7 mouse cellular contexts compared by ENCODE assay signal in the genomic region with DNA sequence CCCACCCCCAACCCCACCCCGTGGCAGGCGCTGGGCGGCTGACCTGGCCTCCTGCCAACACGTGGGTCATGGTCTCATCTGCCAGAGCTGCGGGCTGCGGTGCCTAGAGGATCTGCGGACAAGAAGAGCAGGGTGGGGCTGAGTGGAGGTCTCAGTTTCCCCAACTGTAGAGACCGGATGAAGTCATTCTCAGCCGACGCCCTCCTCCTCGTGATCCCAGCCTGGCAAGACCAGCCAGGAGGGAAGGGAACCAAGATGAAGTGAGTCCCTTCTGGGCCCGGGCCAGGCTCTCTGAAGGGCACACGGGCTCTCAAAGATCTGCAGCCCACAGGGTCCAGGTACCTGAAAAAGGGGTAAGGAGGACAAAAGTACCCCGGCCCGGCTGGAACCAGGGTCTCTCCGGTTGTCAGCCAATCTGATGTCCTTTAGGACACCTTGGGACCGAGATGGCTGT. TPM values are rescaled to one million over a fixed set of nuclear protein-coding genes. Genes with fewer than 3 reads are reported as not detected.
DNase-seq lines count a peak whose midpoint lies in the region; ATAC-seq lines count a peak whose summit lies in the region.

No protein-coding gene starts in this region.

- H3K27me3 ChIP-seq in embryonic facial prominence, embryonic 13.5 days = peaks cover 99% of the 10 kb centered on the region
- H3K27me3 ChIP-seq in intestine, embryonic 14.5 days (replicated peaks; ENCODE audit: control insufficient read depth, insufficient read depth, low read length) = peaks cover 93% of the 10 kb centered on the region
- H3K27me3 ChIP-seq in neural tube, embryonic 15.5 days (replicated peaks) = peaks cover 97% of the 10 kb centered on the region

- ATAC-seq in embryonic facial prominence, embryonic 13.5 days (ENCODE audit: insufficient number of reproducible peaks, insufficient read depth, low FRiP score, low TSS enrichment, low read depth) = no peak
- ATAC-seq in intestine, embryonic 14.5 days (replicated peaks; ENCODE audit: low FRiP score, low TSS enrichment, low read depth) = no peak
- no peak for ATAC-seq in neural tube, embryonic 15.5 days (ENCODE audit: low FRiP score)
- ATAC-seq in inflammation-experienced regulatory T-cells, adult 6 months = no peak

- H3K9ac ChIP-seq in embryonic facial prominence, embryonic 13.5 days = 0 out of 2 replicates have a peak overlapping the region, but pooled peaks have one; percentile 59
- peak overlapping the region; percentile 8; the same call in 1 of the 2 replicates for H3K9ac ChIP-seq in intestine, embryonic 14.5 days (ENCODE audit: low read length)
- H3K9ac ChIP-seq in neural tube, embryonic 15.5 days (replicated peaks) = no peak overlapping the region

- peak overlapping the region; percentile 61 for H3K4me2 ChIP-seq in embryonic facial prominence, embryonic 13.5 days
- H3K4me2 ChIP-seq in intestine, embryonic 14.5 days (ENCODE audit: low read length) = peak overlapping the region; percentile 51
- peak overlapping the region; percentile 42 for H3K4me2 ChIP-seq in neural tube, embryonic 15.5 days

- peaks cover 63% of the 10 kb centered on the region for H3K4me1 ChIP-seq in embryonic facial prominence, embryonic 13.5 days
- peaks cover 33% of the 10 kb centered on the region for H3K4me1 ChIP-seq in intestine, embryonic 14.5 days (replicated peaks; ENCODE audit: control insufficient read depth, insufficient read depth, low read length)
- peaks cover 24% of the 10 kb centered on the region for H3K4me1 ChIP-seq in neural tube, embryonic 15.5 days

- peak; percentile 65 to 66 for DNase-seq in lung, adult 18-20 months
- no peak for DNase-seq in lung, postnatal 14 days
- DNase-seq in intestine, embryonic 14.5 days (ENCODE audit: low spot score) = peak; percentile 59
- no peak for DNase-seq in layer of hippocampus, postnatal 14 days (ENCODE audit: low spot score in 2 of 2)

- no peaks in the 10 kb centered on the region for H3K36me3 ChIP-seq in embryonic facial prominence, embryonic 13.5 days
- no peaks in the 10 kb centered on the region for H3K36me3 ChIP-seq in intestine, embryonic 14.5 days (ENCODE audit: control insufficient read depth, insufficient read depth, low read length)
- H3K36me3 ChIP-seq in neural tube, embryonic 15.5 days = no peaks in the 10 kb centered on the region

- no peaks in the 10 kb centered on the region for H3K9me3 ChIP-seq in embryonic facial prominence, embryonic 13.5 days
- H3K9me3 ChIP-seq in intestine, embryonic 14.5 days (ENCODE audit: control insufficient read depth, low read length) = no peaks in the 10 kb centered on the region
- H3K9me3 ChIP-seq in neural tube, embryonic 15.5 days (replicated peaks) = no peaks in the 10 kb centered on the region

- no peak overlapping the region for H3K27ac ChIP-seq in embryonic facial prominence, embryonic 13.5 days
- H3K27ac ChIP-seq in intestine, embryonic 14.5 days (ENCODE audit: low read depth) = no peak overlapping the region
- no peak overlapping the region for H3K27ac ChIP-seq in neural tube, embryonic 15.5 days (replicated peaks)

- peak overlapping the region; percentile 32 for H3K4me3 ChIP-seq in embryonic facial prominence, embryonic 13.5 days
- H3K4me3 ChIP-seq in intestine, embryonic 14.5 days (ENCODE audit: low read depth, low read length) = peak overlapping the region; percentile 34
- peak overlapping the region; percentile 21; the same call in 1 of the 2 replicates for H3K4me3 ChIP-seq in neural tube, embryonic 15.5 days (replicated peaks)

- 12% methylated on average over 17 of the region's 17 CpGs for WGBS in embryonic facial prominence, embryonic 13.5 days
- WGBS in intestine, embryonic 14.5 days = 14% methylated on average over 17 of the region's 17 CpGs
- 11% methylated on average over 17 of the region's 17 CpGs for whole genome bisulfite sequencing in neural tube, embryonic 15.5 days

RNA-seq across cellular contexts. Expression of a gene that starts 0.7 kb away (rescaled TPM):
- polyA plus RNA-seq in embryonic facial prominence, embryonic 13.5 days (2015; fragmentation: Nextera tagmentation; extraction: Ambion mirVana) = 3.2 and 4.3 TPM in 2 replicates
- 8.1 and 8.7 TPM in 2 replicates for polyA plus RNA-seq in intestine, embryonic 14.5 days (2014; fragmentation: Nextera tagmentation; extraction: Ambion mirVana)
- polyA plus RNA-seq in neural tube, embryonic 15.5 days (2015; fragmentation: Nextera tagmentation; extraction: Ambion mirVana) = 1.6 and 3.6 TPM in 2 replicates
- 1 to 10 TPM; 2.0 to 2.8 TPM for total RNA-seq in layer of hippocampus, postnatal 14 days (2021)
- polyA plus RNA-seq in inflammation-experienced regulatory T-cells, adult 6 months (2017; shearing (Covaris generic)) = not detected

RNA-seq across cellular contexts. Expression of a gene that starts 8.7 kb away (rescaled TPM):
- 1.8 and 2.6 TPM in 2 replicates for polyA plus RNA-seq in embryonic facial prominence, embryonic 13.5 days (2015; fragmentation: Nextera tagmentation; extraction: Ambion mirVana)
- 0.22 and 0.32 TPM in 2 replicates for polyA plus RNA-seq in intestine, embryonic 14.5 days (2014; fragmentation: Nextera tagmentation; extraction: Ambion mirVana)
- 3.9 and 6.1 TPM in 2 replicates for polyA plus RNA-seq in neural tube, embryonic 15.5 days (2015; fragmentation: Nextera tagmentation; extraction: Ambion mirVana)
- 1 to 10 TPM; 3.2 to 3.4 TPM for total RNA-seq in layer of hippocampus, postnatal 14 days (2021)
- polyA plus RNA-seq in inflammation-experienced regulatory T-cells, adult 6 months (2017; shearing (Covaris generic)) = not detected

RNA-seq across cellular contexts. Expression of a gene that starts 17.8 kb away (rescaled TPM):
- polyA plus RNA-seq in embryonic facial prominence, embryonic 13.5 days (2015; fragmentation: Nextera tagmentation; extraction: Ambion mirVana) = 6.0 and 6.3 TPM in 2 replicates
- 42.4 and 58.1 TPM in 2 replicates for polyA plus RNA-seq in intestine, embryonic 14.5 days (2014; fragmentation: Nextera tagmentation; extraction: Ambion mirVana)
- 4.3 and 7.3 TPM in 2 replicates for polyA plus RNA-seq in neural tube, embryonic 15.5 days (2015; fragmentation: Nextera tagmentation; extraction: Ambion mirVana)
- total RNA-seq in layer of hippocampus, postnatal 14 days (2021) = 10 to 100 TPM; 10.1 to 10.6 TPM
- polyA plus RNA-seq in inflammation-experienced regulatory T-cells, adult 6 months (2017; shearing (Covaris generic)) = not detected

RNA-seq across cellular contexts. Expression of a gene that starts 18.2 kb away (rescaled TPM):
- 4.4 and 4.9 TPM in 2 replicates for polyA plus RNA-seq in embryonic facial prominence, embryonic 13.5 days (2015; fragmentation: Nextera tagmentation; extraction: Ambion mirVana)
- 6.8 and 7.3 TPM in 2 replicates for polyA plus RNA-seq in intestine, embryonic 14.5 days (2014; fragmentation: Nextera tagmentation; extraction: Ambion mirVana)
- 5.6 and 8.2 TPM in 2 replicates for polyA plus RNA-seq in neural tube, embryonic 15.5 days (2015; fragmentation: Nextera tagmentation; extraction: Ambion mirVana)
- 1 to 10 TPM; 3.2 to 4.4 TPM for total RNA-seq in layer of hippocampus, postnatal 14 days (2021)
- 10 to 100 TPM in 1 of 3 experiments, 1 to 10 TPM in 2; 2.2 to 10.8 (median 9.5) TPM for polyA plus RNA-seq in inflammation-experienced regulatory T-cells, adult 6 months (2017; shearing (Covaris generic))

RNA-seq across cellular contexts. Expression of a gene that starts 27.2 kb away (rescaled TPM):
- polyA plus RNA-seq in embryonic facial prominence, embryonic 13.5 days (2015; fragmentation: Nextera tagmentation; extraction: Ambion mirVana) = 49.3 and 57.9 TPM in 2 replicates
- polyA plus RNA-seq in intestine, embryonic 14.5 days (2014; fragmentation: Nextera tagmentation; extraction: Ambion mirVana) = 43.4 and 45.2 TPM in 2 replicates
- polyA plus RNA-seq in neural tube, embryonic 15.5 days (2015; fragmentation: Nextera tagmentation; extraction: Ambion mirVana) = 26.9 and 36.6 TPM in 2 replicates
- total RNA-seq in layer of hippocampus, postnatal 14 days (2021) = 10 to 100 TPM; 20.4 to 23.1 TPM
- 10 to 100 TPM; 38.1 to 52.1 (median 41.8) TPM for polyA plus RNA-seq in inflammation-experienced regulatory T-cells, adult 6 months (2017; shearing (Covaris generic))

Comparison
In these comparisons a context has a peak if more than half of its experiments do, and no peak if none do; other contexts are left out.
1. DNase-seq: peak in lung, adult 18-20 months (2 of 2) and intestine, embryonic 14.5 days (single experiment); none in lung, postnatal 14 days (single experiment) and layer of hippocampus, postnatal 14 days (0 of 2).
2. Peak in every context shown above with its lines, with median percentiles within 50 percentile points of each other: H3K4me2 ChIP-seq and H3K4me3 ChIP-seq.